25 mouse cellular contexts compared by ENCODE assay signal in the genomic region with DNA sequence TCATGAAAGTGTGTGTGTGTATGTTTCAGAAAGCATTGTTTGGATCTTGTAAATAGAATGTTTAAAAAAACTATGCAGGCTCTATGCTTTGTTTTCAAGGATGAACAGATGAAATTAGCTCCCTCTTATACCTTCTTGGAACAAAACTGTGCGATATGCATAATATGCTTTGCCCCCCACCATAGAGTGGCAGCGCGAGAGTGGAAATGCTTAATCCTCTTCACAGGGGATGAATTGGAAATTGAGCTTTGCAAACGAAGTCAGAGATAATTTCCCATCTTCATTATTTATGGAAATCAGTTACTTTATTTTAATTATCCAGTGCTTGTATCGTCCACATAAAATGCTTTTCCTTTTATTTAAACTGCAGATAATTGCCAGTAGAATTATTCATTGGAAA.
"Had no signal": no experiment of that assay in that cellular context is flagged by ENCODE, and none has a peak within 500 bp of the region (broad histone marks: within the 10 kb centered on the region; RNA-seq: fewer than 3 reads in every experiment).

No protein-coding gene starts in this region.

- H3K9me3 ChIP-seq: heart, embryonic 13.5 days; heart, embryonic 15.5 days; hindbrain, embryonic 13.5 days; hindbrain, embryonic 15.5 days; kidney, embryonic 15.5 days; limb, embryonic 13.5 days; limb, embryonic 15.5 days had no signal

- H3K9ac ChIP-seq: heart, embryonic 13.5 days; heart, embryonic 15.5 days; hindbrain, embryonic 13.5 days; hindbrain, embryonic 15.5 days; kidney, embryonic 15.5 days; limb, embryonic 13.5 days; limb, embryonic 15.5 days had no signal

- H3K4me2 ChIP-seq: heart, embryonic 11.5 days; heart, embryonic 13.5 days; heart, embryonic 15.5 days; hindbrain, embryonic 13.5 days; hindbrain, embryonic 15.5 days; kidney, embryonic 15.5 days; limb, embryonic 13.5 days; limb, embryonic 15.5 days had no signal

- H3K36me3 ChIP-seq: heart, embryonic 13.5 days; heart, embryonic 15.5 days; hindbrain, embryonic 13.5 days; hindbrain, embryonic 15.5 days; kidney, embryonic 15.5 days; limb, embryonic 13.5 days; limb, embryonic 15.5 days had no signal

- ATAC-seq: hindbrain, postnatal 0 days; intestine, embryonic 16.5 days had no signal

- H3K4me1 ChIP-seq: heart, embryonic 13.5 days; heart, embryonic 15.5 days; hindbrain, embryonic 13.5 days; hindbrain, embryonic 15.5 days; kidney, embryonic 15.5 days; limb, embryonic 13.5 days; limb, embryonic 15.5 days had no signal

- DNase-seq: gastrocnemius, postnatal 14 days; gastrocnemius, postnatal 36 days; heart, adult 11 months; heart, adult 2 months; heart, postnatal 14 days; heart, postnatal 36 days; kidney, adult 11 months; kidney, adult 2 months; kidney, adult 9 months; kidney, postnatal 14 days; kidney, postnatal 36 days; layer of hippocampus, adult 9-11 months; layer of hippocampus, postnatal 36 days; left cerebral cortex, postnatal 4 days had no signal

- H3K4me3 ChIP-seq: heart, adult 2 months; heart, embryonic 13.5 days; heart, embryonic 15.5 days; hindbrain, embryonic 13.5 days; hindbrain, embryonic 15.5 days; kidney, embryonic 15.5 days; limb, embryonic 13.5 days; limb, embryonic 15.5 days had no signal

- H3K27ac ChIP-seq: heart, adult 2 months; heart, embryonic 13.5 days; heart, embryonic 15.5 days; hindbrain, embryonic 13.5 days; hindbrain, embryonic 15.5 days; hindbrain, postnatal 0 days; kidney, embryonic 15.5 days; kidney, postnatal 0 days; limb, embryonic 13.5 days; limb, embryonic 15.5 days had no signal

- H3K27me3 ChIP-seq: heart, embryonic 13.5 days; heart, embryonic 15.5 days; hindbrain, embryonic 13.5 days; hindbrain, embryonic 15.5 days; kidney, embryonic 15.5 days; limb, embryonic 13.5 days; limb, embryonic 15.5 days had no signal
